Mouse (Mus musculus): ENCODE measurements around the gene Rbm38.

Gene Rbm38

GRCm38 (mm10) chr2:173011440-173011839 lies 8.9 kb upstream of the Rbm38 start:
- intact Hi-C loops (cut with DNase I): no loop called here

GRCm38 (mm10) chr2:173014741-173015287 lies 5.5 kb upstream of the Rbm38 start:
- intact Hi-C loops (cut with DNase I): no loop called here

- intact Hi-C loops (cut with DNase I): no loop called here
Observed at GRCm38 (mm10) chr2:173017940-173018339, 2.4 kb upstream of the Rbm38 start.

GRCm38 (mm10) chr2:173018618-173019017 lies 1.7 kb upstream of the Rbm38 start:
- intact Hi-C loops (cut with DNase I): no loop called here

- intact Hi-C loops (cut with DNase I): no loop called here
Observed at GRCm38 (mm10) chr2:173019322-173019721, 976 bp upstream of the Rbm38 start.

- intact Hi-C loops (cut with DNase I): no loop called here
Observed at GRCm38 (mm10) chr2:173019790-173020189, 508 bp upstream of the Rbm38 start.

GRCm38 (mm10) chr2:173021633-173022055 lies 1.3 kb downstream of the Rbm38 start:
- intact Hi-C loops (cut with DNase I): no loop called here

- intact Hi-C loops (cut with DNase I): no loop called here
Observed at GRCm38 (mm10) chr2:173022056-173022681, 1.9 kb downstream of the Rbm38 start.

- intact Hi-C loops (cut with DNase I): no loop called here
Observed at GRCm38 (mm10) chr2:173022813-173023212, 2.5 kb downstream of the Rbm38 start.

GRCm38 (mm10) chr2:173023371-173023851 lies 3.1 kb downstream of the Rbm38 start:
- intact Hi-C loops (cut with DNase I): no loop called here

- intact Hi-C loops (cut with DNase I): no loop called here
Observed at GRCm38 (mm10) chr2:173023966-173024365, 3.7 kb downstream of the Rbm38 start.

- intact Hi-C loops (cut with DNase I): no loop called here
Observed at GRCm38 (mm10) chr2:173024392-173024791, 4.1 kb downstream of the Rbm38 start.

GRCm38 (mm10) chr2:173024938-173025337 lies 4.6 kb downstream of the Rbm38 start:
- intact Hi-C loops (cut with DNase I): no loop called here

- intact Hi-C loops (cut with DNase I): no loop called here
Observed at GRCm38 (mm10) chr2:173026286-173026685, 6.0 kb downstream of the Rbm38 start.

- intact Hi-C loops (cut with DNase I): no loop called here
Observed at GRCm38 (mm10) chr2:173026688-173027131, 6.4 kb downstream of the Rbm38 start.

GRCm38 (mm10) chr2:173027169-173027823 lies 7.0 kb downstream of the Rbm38 start:
- intact Hi-C loops (cut with DNase I): no loop called here

- intact Hi-C loops (cut with DNase I): no loop called here
Observed at GRCm38 (mm10) chr2:173027824-173028495, 7.7 kb downstream of the Rbm38 start.

- intact Hi-C loops (cut with DNase I): no loop called here
Observed at GRCm38 (mm10) chr2:173028508-173029031, 8.3 kb downstream of the Rbm38 start.

GRCm38 (mm10) chr2:173030591-173031338 lies 10.5 kb downstream of the Rbm38 start:
- intact Hi-C loops (cut with DNase I): no loop called here

- intact Hi-C loops (cut with DNase I): no loop called here
Observed at GRCm38 (mm10) chr2:173033531-173033930, 13.2 kb downstream of the Rbm38 start.

- intact Hi-C loops (cut with DNase I): no loop called here
Observed at GRCm38 (mm10) chr2:173034998-173035397, 14.7 kb downstream of the Rbm38 start.
